Mouse (Mus musculus) ovary, postnatal 10 days (tissue): ENCODE results near the gene 1700102P08Rik.

Source experiments
- DNase-seq: peaks from one replicate; pipeline ENCODE4 v3.0.0; 2022; ENCODE audit warnings: low spot score

The 1700102P08Rik gene

DNA sequence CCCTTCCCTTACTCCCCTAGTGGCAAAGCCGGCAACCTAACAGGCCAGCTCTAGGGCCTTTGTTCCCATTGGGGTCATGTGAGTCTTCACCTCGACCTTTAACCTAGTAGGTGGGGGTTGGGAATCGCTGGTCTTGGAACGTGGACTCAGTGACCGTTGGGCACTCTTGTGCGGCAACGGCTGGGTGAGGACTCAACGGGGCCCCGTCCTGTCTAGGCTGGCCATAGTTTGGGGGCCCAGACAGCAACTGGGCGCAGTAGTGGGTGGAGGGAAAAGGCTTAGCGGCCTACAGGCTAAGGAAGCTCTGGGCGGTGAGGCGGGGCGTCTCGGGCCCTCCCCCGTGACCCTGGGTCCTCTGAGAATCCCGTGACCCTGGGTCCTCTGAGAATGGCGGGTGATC is at the start of gene 1700102P08Rik:
TSS of gene 1700102P08Rik (plus strand) at position 130 of the 400 bp plus-strand sequence.
- no peak for DNase-seq

GRCm38 (mm10) chr9:108343331-108343730 is 49.3 kb upstream of the 1700102P08Rik start:
- no peak for DNase-seq

GRCm38 (mm10) chr9:108343835-108344234 is 48.8 kb upstream of the 1700102P08Rik start:
- DNase-seq = no peak

DNA sequence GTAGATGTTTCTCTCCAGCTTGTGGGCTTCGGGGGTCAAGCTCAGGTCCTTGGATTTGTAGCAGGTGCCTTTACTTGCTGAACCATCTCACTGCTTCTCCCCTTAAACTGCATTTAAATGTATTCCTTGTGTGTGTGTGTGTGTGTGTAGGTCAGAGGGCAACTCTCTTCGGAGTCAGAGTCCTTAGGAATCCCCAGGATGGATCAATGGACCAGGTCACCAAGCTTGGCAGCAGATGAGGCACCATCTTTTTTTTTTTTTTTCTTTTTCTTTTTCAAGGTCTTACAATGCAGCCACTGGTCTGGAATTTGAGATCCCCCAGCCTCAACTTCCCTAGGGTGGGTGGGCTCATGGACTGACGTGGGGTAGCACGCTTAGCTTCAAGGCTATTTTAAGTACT is 48.1 kb upstream of the 1700102P08Rik start:
- no peak for DNase-seq

DNA sequence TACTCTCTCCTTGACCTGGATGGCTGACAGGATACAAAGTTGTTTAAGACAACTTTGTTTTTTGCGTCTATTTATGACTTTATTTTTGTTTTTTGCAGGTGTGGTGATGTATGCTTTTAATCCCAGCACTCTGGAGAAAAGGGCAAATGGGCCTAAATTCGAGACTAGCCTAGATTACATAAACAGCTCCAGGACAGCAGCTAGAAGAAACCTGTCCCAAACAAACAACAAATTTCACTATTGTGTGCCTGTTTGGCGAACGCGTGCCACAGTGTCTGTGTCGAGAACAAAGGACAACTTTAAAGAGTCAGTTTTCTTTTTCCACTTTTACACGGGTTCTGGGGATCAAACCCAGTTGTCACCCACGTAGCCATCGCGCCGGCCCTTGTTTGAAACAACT is 45.6 kb upstream of the 1700102P08Rik start:
- DNase-seq = no peak

DNA sequence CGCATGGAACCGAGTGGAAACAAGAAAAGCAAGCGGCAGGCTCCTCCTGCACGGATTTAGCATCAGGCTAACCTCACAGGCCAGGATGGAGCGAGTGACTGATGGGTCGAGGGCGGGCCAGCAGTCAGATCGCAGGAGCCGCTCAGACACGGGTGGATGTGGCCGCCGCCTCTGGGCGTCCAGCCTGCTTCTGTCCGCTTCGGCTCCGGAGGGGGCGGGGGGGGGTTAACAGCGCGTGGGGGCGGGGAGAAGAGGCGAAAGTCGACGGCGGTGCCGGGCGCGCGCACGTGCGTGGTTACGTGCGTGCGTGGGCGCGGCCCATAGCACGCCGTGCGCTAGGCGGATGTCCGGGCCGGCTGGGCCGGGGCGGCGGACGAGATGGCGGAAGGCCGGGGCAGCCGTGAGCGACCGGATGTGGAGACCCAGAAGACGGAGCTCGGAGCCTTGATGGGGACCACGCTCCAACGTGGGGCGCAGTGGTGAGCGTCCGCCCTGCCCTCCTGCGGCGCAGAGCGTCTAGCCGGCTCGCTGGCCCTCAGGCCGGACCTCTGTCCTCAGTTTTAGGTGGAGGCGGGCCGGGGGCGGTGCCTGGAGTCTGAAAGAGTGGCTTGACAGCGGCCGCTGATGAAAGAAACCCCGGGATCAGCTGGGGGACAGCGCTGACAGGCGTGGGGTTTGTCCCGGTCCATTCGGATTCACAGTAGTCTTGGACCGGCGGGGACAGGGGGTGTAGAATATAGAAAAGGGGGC is 44.9 kb upstream of the 1700102P08Rik start, which contains the start of gene Usp4:
TSS of gene Usp4 (plus strand) at position 314 of the 750 bp plus-strand sequence.
- DNase-seq = peak; percentile 62

DNA sequence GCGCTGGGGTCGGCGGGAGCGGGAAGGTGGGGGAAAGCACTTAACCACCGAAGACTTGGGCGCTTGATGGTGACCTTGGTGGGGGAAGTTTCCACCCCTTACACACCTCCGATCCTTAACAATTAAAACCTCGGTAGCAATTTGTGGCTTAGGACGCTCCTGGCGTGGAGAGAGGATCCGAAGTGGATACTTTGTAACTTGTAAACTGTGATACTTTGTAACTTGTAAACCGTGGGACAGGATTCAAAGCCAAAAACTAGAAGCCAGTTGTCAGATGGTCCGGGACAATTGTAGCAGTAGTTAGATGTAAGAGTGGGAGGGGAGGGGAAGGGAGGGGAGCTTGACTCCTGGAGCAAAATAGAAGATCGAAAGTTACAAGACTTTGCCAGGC is 44.3 kb upstream of the 1700102P08Rik start:
- DNase-seq = no peak

- DNase-seq = no peak
These were observed 42.9 kb upstream of the 1700102P08Rik start for GRCm38 (mm10) chr9:108349727-108350126.

DNA sequence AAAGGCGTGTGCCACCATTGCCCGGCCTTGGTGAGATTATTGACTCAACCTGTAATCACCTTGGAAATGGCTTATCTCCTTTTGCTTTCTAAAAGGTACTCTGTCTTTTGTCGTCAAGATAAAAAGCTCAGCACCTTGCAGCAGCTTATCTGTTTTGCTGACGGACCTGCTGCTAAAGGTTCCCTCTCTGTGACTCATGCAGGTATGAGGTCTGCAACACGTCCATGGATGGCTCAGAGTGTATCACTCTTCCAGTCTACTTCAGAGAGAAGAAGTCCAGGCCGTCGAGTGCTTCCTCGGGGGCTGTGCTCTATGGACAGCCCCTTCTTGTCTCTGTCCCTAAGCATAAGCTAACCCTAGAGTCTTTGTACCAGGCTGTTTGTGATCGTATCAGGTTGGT is 14.4 kb upstream of the 1700102P08Rik start:
- DNase-seq = no peak

- DNase-seq = no peak
These were observed 13.9 kb upstream of the 1700102P08Rik start for GRCm38 (mm10) chr9:108378736-108379135.

GRCm38 (mm10) chr9:108379294-108379693 is 13.3 kb upstream of the 1700102P08Rik start:
- DNase-seq = no peak

DNA sequence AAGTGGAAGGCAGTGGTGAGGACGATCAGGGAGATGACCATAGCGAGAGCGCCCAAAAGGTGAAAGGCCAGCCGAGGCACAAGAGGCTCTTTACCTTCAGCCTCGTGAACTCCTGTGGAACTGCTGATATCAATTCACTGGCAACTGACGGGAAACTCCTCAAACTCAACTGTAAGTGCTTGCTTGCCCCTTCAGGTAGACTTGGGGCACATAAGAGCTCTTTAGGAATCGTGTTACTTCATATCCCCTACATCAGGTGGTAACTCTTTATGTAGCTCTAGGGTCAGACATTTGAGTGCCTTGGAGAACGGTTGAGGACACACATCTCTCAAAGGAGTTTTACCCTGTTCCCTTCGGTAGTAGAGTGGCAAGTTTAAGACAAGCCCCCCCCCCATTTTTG is 11.2 kb upstream of the 1700102P08Rik start:
- no peak for DNase-seq

- no peak for DNase-seq
These were observed 7.6 kb upstream of the 1700102P08Rik start for GRCm38 (mm10) chr9:108385006-108385405.

- DNase-seq = no peak
These were observed 5.8 kb upstream of the 1700102P08Rik start for GRCm38 (mm10) chr9:108386816-108387215.

GRCm38 (mm10) chr9:108388601-108389000 is 4.0 kb upstream of the 1700102P08Rik start:
- no peak for DNase-seq

DNA sequence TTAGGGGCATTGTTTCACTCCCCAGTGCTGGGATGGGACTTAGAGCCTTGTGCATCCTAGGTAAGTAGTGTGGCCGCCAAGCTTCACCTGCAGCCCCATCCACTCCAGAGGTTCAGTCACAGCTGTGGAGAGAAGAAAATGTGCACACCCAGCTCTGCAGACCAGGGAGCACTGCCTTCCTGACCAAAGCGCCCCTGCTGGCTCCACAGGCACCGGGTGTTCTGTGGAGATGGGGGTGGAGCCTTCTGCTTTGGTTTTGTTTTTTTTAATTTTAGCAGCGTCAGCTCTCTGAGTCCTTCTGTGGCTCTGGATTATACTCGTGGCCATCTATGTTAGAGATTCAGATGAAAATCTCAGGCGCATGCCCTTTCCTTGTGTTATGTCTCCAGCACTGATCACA is 3.4 kb upstream of the 1700102P08Rik start:
- no peak for DNase-seq

- no peak for DNase-seq
These were observed 1.6 kb downstream of the 1700102P08Rik start for GRCm38 (mm10) chr9:108394191-108394590.

- no peak for DNase-seq
These were observed 2.8 kb downstream of the 1700102P08Rik start for GRCm38 (mm10) chr9:108395427-108395826.

DNA sequence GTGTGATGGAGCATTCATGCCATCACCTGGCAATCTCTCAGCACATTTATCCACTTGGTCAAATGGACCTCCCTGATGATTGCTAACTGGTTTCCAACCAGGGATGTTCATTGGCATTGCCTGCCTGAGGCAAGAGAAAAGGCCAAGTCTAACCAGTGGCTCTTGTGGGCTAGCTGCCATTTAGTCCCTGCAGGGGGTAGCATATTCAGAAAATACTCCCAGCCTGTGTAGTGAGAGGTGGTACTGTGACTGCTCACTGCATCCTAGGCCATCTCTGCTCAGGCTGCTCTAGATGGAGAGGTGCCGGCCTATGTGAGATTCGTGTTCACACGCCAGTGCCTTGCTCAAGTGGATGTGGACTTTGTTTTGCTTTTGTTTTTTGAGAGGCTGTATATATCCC is 5.7 kb downstream of the 1700102P08Rik start:
- no peak for DNase-seq

- no peak for DNase-seq
These were observed 8.8 kb downstream of the 1700102P08Rik start for GRCm38 (mm10) chr9:108401186-108401960.

DNA sequence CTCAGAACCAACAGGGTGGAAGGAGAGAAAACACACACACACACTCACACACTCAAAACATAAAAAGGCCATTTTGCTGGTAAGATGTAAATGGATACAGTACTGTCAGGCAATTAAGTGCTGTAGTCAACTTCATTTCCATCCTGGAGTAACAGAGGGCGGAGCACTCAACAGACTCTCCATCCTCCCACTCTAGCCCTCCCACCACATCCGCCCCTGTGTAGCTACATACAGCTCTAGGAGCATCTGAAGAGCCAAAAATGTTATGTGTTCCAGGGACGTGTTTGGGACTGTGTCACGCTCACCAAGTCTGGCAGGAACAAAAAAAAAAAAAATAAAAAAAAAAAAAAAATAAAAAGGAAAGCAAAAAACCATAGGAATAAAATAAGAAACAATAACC is 10.5 kb downstream of the 1700102P08Rik start:
- no peak for DNase-seq

GRCm38 (mm10) chr9:108404451-108404850 is 11.8 kb downstream of the 1700102P08Rik start:
- DNase-seq = no peak

GRCm38 (mm10) chr9:108409535-108409934 is 16.9 kb downstream of the 1700102P08Rik start:
- no peak for DNase-seq
